Mouse (Mus musculus): ENCODE data around the gene Dab1. TPM values are rescaled to one million over a fixed set of nuclear protein-coding genes. Genes with fewer than 3 reads are reported as not detected.

Dab1 gene
- polyA plus RNA-seq, 1 experiment from 2014 or later: 1.2 TPM

DNA sequence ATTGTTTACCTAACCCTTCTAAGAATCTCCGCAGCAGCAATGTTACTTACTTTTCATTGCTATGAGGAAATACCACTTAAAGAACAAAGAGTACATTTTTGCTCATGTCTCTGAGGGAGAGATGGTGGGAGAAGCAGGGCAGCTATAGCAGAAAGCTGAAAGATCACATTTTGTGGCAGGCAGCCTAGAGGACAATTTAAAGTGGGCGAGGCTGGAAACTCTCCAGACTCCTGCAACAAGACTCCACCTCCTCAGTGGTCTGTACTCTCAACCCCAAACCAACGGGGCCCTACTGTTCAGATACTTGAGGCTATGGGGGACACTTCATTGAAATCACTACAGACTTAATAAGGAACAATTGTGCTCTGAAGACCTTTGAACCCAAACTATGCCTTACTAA is 425.5 kb downstream of the Dab1 start:
- Histone ChIP-seq H3K27me3 (no peaks in the 10 kb centered on the region), H3K9me3 (replicated peaks) (no peaks in the 10 kb centered on the region), H3K4me1 (replicated peaks) (no peaks in the 10 kb centered on the region), H3K9ac (no peak overlapping the region), H3K4me2 (no peak overlapping the region), H3K36me3 (replicated peaks) (no peaks in the 10 kb centered on the region), H3K4me3 (replicated peaks) (no peak overlapping the region), H3K27ac (replicated peaks) (no peak overlapping the region)
- 32% methylated on average over 3 of the region's 3 CpGs for whole genome bisulfite sequencing (ENCODE audit: insufficient replicate concordance)
- no peak for ATAC-seq (ENCODE audit: insufficient read depth)

DNA sequence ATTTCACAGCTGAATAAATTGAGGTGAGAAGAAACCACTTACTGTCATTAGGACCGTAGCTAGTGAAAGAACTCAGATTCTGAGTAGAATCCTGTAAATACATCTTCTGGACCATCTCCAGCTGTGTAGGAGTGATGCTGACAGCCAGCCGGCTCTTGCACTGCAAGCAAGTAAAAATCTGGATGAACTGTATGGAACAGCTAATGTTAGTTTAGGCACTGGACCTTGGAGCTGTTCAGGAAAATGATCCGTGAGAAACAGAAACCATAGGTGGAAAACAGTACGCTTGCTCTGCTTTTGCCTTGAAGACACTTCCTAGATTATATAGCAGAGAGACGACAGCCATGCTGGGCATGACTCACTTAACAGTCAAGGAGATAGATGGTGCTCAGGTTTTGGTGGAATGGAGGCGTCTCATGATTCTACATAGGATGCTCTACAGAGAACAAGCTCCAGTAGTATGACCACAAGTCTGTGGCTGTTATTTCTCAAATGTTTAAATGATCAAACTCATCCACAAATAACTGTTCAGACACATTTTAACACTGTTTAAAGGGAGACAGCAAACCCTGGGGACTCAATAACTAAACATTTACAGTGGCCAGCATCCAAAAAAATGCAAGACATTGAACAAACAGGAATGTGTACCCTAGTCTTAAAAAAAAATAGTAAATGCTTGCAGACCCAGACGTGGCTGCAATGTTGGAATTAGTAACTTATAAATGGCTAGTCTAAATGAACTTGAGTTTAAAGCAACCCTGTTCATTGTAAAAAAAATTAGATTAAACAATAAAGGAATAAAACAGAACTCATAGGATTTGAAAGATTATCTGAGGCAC is 429.0 kb downstream of the Dab1 start:
- no peak overlapping the region for H3K4me3 ChIP-seq (replicated peaks)
- 56% methylated on average over 7 of the region's 7 CpGs for WGBS (ENCODE audit: insufficient replicate concordance)
- ATAC-seq (ENCODE audit: insufficient read depth): peak; percentile 57
- no peaks in the 10 kb centered on the region for H3K36me3 ChIP-seq (replicated peaks)
- no peaks in the 10 kb centered on the region for H3K4me1 ChIP-seq (replicated peaks)
- H3K9me3 ChIP-seq (replicated peaks): no peaks in the 10 kb centered on the region
- H3K27ac ChIP-seq (replicated peaks): no peak overlapping the region
- no peaks in the 10 kb centered on the region for H3K27me3 ChIP-seq
- H3K4me2 ChIP-seq: peak overlapping the region; percentile 8; the same call in 1 of the 2 replicates
- H3K9ac ChIP-seq: no peak overlapping the region

DNA sequence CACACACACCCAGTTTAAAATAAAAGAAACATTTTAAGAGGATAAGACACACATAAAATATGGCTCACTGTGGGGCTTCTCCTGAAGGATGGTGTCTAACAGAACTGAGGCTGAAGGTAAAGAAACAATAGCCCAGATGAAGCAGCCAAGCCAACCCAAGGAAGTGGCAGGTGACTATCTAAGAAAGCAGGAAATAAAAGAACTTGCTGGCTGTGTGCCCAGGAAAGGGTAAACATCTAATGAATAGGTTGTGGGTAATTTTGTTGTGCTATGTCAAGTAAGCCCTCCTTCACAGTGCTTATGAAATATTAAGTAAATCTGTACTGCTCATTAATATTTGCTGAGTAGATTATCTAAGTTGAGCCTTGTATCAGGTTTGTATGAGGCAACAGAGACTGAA is 438.0 kb downstream of the Dab1 start:
- Histone ChIP-seq H3K4me2 (no peak overlapping the region), H3K4me3 (replicated peaks) (no peak overlapping the region), H3K9me3 (replicated peaks) (no peaks in the 10 kb centered on the region), H3K27ac (replicated peaks) (no peak overlapping the region), H3K4me1 (replicated peaks) (no peaks in the 10 kb centered on the region), H3K9ac (no peak overlapping the region), H3K27me3 (no peaks in the 10 kb centered on the region), H3K36me3 (replicated peaks) (no peaks in the 10 kb centered on the region)
- ATAC-seq (ENCODE audit: insufficient read depth): no peak

DNA sequence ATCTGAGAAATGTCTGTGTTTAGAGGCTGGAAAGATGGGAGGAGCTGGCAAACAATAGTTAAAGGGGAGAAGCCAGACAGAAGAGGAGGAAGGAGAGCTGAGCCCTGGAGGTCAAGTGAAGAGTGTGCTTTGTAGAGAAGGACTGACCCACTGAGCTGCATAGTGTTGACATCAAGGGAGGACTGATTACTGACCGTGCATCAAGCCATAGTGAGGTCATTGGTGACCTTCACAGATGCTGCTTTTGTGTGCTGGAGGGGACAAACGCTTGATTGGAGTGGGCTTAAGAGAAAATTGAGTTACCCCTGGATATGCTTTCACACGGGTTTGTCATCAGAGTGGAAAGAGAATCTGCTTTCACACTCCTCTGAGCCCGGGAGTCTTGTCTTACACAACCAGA is 440.4 kb downstream of the Dab1 start:
- Histone ChIP-seq H3K4me3 (replicated peaks) (no peak overlapping the region), H3K4me1 (replicated peaks) (no peaks in the 10 kb centered on the region)
- 50% methylated on average over 4 of the region's 4 CpGs for WGBS (ENCODE audit: insufficient replicate concordance)

DNA sequence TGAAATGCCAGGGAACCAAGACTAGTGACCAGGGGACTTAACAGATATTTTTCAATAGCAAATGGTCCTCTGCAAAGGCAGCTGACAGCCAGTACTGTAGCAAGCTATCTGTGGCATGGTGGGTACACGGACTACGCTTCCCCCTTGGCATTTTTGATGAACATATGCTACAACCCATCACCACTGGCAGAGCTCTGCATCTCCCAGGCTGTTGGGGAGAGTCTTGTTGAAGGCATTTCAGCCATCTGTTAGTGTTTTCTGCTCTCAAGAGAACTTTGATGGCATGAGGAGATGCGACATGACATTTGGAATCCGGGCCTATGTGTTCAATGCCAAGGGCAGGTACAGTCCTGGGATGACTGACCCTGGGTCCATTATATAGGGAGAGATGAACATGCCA is 443.2 kb downstream of the Dab1 start:
- Histone ChIP-seq H3K4me1 (replicated peaks) (no peaks in the 10 kb centered on the region), H3K4me3 (replicated peaks) (no peak overlapping the region), H3K9me3 (replicated peaks) (no peaks in the 10 kb centered on the region), H3K36me3 (replicated peaks) (no peaks in the 10 kb centered on the region), H3K9ac (no peak overlapping the region), H3K27ac (replicated peaks) (no peak overlapping the region), H3K27me3 (no peaks in the 10 kb centered on the region), H3K4me2 (no peak overlapping the region)
- WGBS (ENCODE audit: insufficient replicate concordance): 66% methylated on average over 4 of the region's 4 CpGs
- no peak for ATAC-seq (ENCODE audit: insufficient read depth)

More for the DNA sequence above, 440.4 kb downstream of the Dab1 start:
- H3K9ac ChIP-seq: no peak overlapping the region
- no peak for ATAC-seq (ENCODE audit: insufficient read depth)
- H3K27ac ChIP-seq (replicated peaks): no peak overlapping the region
- H3K27me3 ChIP-seq: no peaks in the 10 kb centered on the region
- no peaks in the 10 kb centered on the region for H3K36me3 ChIP-seq (replicated peaks)
- no peaks in the 10 kb centered on the region for H3K9me3 ChIP-seq (replicated peaks)
- no peak overlapping the region for H3K4me2 ChIP-seq

DNA sequence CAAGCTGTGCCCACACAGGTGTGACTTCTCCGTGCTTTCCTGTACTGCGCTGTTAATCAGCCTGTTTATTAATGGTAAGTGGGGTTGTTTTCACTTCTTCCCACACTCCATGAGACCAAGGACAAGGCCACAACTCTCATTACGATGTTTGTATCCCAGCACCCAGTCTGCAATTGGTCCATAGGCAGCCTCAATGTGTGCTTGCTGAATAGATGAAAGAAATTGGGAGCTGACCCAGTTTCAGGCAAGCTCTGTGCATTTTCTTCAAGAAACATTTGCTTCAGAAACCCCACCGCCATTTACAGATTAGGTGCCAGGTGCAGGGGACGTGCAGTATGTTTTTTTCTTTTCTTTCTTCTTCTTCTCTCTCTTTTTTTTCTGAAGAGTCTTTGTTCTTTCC is 447.7 kb downstream of the Dab1 start:
- Histone ChIP-seq H3K4me1 (replicated peaks) (no peaks in the 10 kb centered on the region), H3K4me2 (no peak overlapping the region), H3K4me3 (replicated peaks) (no peak overlapping the region), H3K9ac (no peak overlapping the region), H3K27me3 (no peaks in the 10 kb centered on the region), H3K9me3 (replicated peaks) (no peaks in the 10 kb centered on the region), H3K27ac (replicated peaks) (no peak overlapping the region), H3K36me3 (replicated peaks) (no peaks in the 10 kb centered on the region)
- 64% methylated on average over 5 of the region's 5 CpGs for WGBS (ENCODE audit: insufficient replicate concordance)
- ATAC-seq (ENCODE audit: insufficient read depth): no peak

DNA sequence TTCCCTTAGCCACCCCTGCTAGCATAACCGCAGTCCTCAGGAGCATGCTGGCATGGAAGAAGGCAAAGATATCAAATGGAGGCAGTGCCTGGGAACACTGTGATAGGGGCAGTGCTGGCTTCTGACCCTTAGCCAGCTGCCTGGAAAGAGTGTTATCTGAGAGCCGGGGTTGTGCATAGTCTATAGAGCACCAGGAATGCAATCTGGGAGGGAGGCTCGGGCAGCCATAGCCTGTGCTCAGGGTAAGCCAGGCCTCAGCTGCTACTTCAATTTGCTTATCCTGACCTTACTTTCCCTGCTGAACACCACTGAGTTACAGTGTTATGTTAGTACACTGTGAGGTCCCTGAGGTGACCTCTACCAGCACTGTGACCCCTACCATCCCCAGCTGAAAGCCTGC is 448.6 kb downstream of the Dab1 start:
- H3K9me3 ChIP-seq (replicated peaks): no peaks in the 10 kb centered on the region
- H3K36me3 ChIP-seq (replicated peaks): no peaks in the 10 kb centered on the region
- H3K27ac ChIP-seq (replicated peaks): no peak overlapping the region
- H3K27me3 ChIP-seq: no peaks in the 10 kb centered on the region
- ATAC-seq (ENCODE audit: insufficient read depth): no peak
- WGBS (ENCODE audit: insufficient replicate concordance): 47% methylated on average over 3 of the region's 3 CpGs
- H3K9ac ChIP-seq: no peak overlapping the region
- no peak overlapping the region for H3K4me3 ChIP-seq (replicated peaks)
- no peaks in the 10 kb centered on the region for H3K4me1 ChIP-seq (replicated peaks)
- no peak overlapping the region for H3K4me2 ChIP-seq

DNA sequence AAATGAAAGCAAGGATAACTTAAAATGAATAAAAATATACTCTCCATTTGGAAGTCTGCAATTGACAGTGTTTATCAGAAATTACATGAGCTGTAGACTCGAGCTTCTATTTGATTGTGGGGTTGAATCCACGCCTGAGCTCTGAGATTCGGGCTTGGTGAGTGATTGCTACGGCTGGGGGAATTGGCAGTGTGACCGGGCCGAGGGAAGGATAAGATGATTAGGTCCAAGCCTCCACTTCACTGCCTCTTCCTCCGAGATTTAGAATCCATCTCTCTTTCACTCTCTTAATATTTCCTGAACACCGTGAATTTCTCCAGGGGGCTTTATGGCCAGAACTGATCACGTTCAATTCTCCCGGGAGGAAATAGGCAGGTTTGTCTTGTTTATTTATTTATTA is 452.1 kb downstream of the Dab1 start:
- no peak for ATAC-seq (ENCODE audit: insufficient read depth)
- Histone ChIP-seq H3K9me3 (replicated peaks) (no peaks in the 10 kb centered on the region), H3K4me3 (replicated peaks) (no peak overlapping the region), H3K27ac (replicated peaks) (no peak overlapping the region), H3K9ac (no peak overlapping the region), H3K4me2 (no peak overlapping the region), H3K4me1 (replicated peaks) (no peaks in the 10 kb centered on the region), H3K27me3 (no peaks in the 10 kb centered on the region), H3K36me3 (replicated peaks) (no peaks in the 10 kb centered on the region)
- WGBS (ENCODE audit: insufficient replicate concordance): 59% methylated on average over 10 of the region's 10 CpGs

DNA sequence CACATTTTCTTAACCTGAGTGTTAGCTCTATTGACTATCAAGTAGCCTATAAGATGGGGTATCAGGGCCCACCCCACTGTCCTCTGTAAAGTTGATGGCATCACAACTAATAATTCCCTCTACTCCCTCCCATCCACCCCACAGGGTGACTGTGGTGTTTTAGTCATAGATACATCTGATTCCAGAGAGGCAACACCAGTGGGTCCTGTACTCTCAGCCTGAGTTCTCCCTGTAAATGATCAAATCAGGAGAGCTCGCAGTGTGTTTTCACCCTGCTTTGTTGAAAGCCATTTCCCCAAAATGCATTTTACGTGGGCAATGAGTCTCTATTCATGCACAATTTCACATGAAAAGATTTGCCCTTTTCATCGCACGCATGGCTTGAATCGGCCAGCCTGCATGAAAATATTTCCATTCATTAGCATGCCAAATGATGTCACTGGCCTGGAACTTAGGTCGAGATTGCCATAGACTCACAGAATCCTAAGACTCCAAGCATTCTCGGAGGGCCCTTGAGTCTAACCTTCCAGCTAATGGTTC is 454.8 kb downstream of the Dab1 start:
- Histone ChIP-seq H3K9me3 (replicated peaks) (no peaks in the 10 kb centered on the region), H3K36me3 (replicated peaks) (no peaks in the 10 kb centered on the region), H3K27me3 (no peaks in the 10 kb centered on the region), H3K9ac (no peak overlapping the region), H3K4me2 (no peak overlapping the region), H3K4me1 (replicated peaks) (no peaks in the 10 kb centered on the region), H3K4me3 (replicated peaks) (no peak overlapping the region), H3K27ac (replicated peaks) (no peak overlapping the region)
- WGBS (ENCODE audit: insufficient replicate concordance): 70% methylated on average over 7 of the region's 7 CpGs
- ATAC-seq (ENCODE audit: insufficient read depth): no peak

DNA sequence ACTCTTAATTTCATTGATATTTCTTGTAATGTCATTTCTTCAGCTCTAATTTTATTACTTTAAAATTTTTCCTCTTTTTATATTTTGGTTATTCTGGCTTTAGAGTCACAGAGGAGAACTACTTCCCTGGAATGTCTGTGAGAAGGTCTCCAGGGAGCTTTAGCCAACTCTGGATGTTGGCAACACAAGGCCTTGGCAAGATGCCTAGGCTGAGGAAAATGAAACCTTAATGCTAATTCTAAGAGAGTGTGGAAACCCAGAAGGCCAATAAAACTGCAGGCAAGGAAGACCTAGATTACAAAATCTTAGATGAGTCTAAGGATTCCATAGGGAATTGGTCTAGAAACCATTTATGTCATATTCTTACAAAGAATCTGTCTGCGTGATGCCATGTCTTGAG is 458.6 kb downstream of the Dab1 start:
- no peak for ATAC-seq (ENCODE audit: insufficient read depth)
- Histone ChIP-seq H3K4me2 (no peak overlapping the region), H3K4me1 (replicated peaks) (no peaks in the 10 kb centered on the region), H3K36me3 (replicated peaks) (no peaks in the 10 kb centered on the region), H3K4me3 (replicated peaks) (no peak overlapping the region), H3K9me3 (replicated peaks) (no peaks in the 10 kb centered on the region), H3K27me3 (no peaks in the 10 kb centered on the region), H3K9ac (no peak overlapping the region), H3K27ac (replicated peaks) (no peak overlapping the region)
- WGBS (ENCODE audit: insufficient replicate concordance): 53% methylated on average over 1 of the region's 1 CpGs

DNA sequence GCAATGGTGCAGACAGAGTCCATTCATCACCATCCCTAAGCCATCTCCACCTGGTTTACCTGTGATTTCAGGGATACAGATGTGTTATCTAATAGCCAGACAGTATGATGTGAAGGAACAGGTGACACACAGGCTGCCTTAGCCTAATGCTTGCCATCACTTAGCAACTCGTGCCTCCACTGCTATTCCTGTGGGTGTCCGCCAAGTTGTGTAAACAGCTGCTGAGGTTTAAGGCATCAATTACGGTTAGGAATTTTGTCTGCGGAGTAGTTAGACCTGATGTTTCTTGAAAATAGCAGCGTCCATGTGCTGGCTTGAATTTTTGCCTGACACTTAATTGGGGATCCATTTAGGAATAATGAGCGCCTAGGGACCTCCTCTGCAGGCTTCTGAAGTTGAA is 487.1 kb downstream of the Dab1 start:
- WGBS (ENCODE audit: insufficient replicate concordance): 63% methylated on average over 6 of the region's 6 CpGs
- Histone ChIP-seq H3K4me3 (replicated peaks) (no peak overlapping the region), H3K27ac (replicated peaks) (no peak overlapping the region), H3K4me1 (replicated peaks) (no peaks in the 10 kb centered on the region), H3K9me3 (replicated peaks) (no peaks in the 10 kb centered on the region), H3K9ac (no peak overlapping the region), H3K36me3 (replicated peaks) (no peaks in the 10 kb centered on the region), H3K4me2 (no peak overlapping the region), H3K27me3 (no peaks in the 10 kb centered on the region)
- no peak for ATAC-seq (ENCODE audit: insufficient read depth)

DNA sequence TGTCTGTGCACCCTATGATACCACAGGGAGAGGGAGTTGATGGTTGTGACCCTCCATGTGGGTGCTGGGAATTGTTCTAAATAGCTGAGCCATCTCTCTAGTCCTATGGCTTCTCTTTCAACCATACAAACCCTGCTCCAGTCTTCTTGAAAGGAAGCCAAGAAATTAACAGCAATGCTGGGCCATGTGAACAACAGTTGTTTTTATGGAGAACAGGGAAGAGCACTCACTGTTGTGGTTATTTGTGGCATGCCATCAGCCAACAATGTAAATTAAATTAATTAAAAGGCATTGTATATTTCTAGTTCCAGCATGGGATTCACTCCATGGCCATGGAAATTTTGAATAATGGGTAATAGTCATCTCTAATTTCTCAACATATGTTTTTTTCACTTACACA is 492.5 kb downstream of the Dab1 start:
- H3K27me3 ChIP-seq: no peaks in the 10 kb centered on the region

More for the DNA sequence above, 492.5 kb downstream of the Dab1 start:
- no peak overlapping the region for H3K9ac ChIP-seq
- no peak for ATAC-seq (ENCODE audit: insufficient read depth)
- H3K36me3 ChIP-seq (replicated peaks): no peaks in the 10 kb centered on the region
- no peak overlapping the region for H3K27ac ChIP-seq (replicated peaks)
- H3K4me2 ChIP-seq: no peak overlapping the region
- no peak overlapping the region for H3K4me3 ChIP-seq (replicated peaks)
- H3K4me1 ChIP-seq (replicated peaks): no peaks in the 10 kb centered on the region
- no peaks in the 10 kb centered on the region for H3K9me3 ChIP-seq (replicated peaks)
